Mouse (Mus musculus) hindbrain, embryonic 16.5 days (tissue): Measurements from ENCODE around the gene Clec4f. TPM values are rescaled to one million over a fixed set of nuclear protein-coding genes. Genes with fewer than 3 reads are reported as not detected.
A peak's percentile ranks its signal among the peaks of the same experiment; 100 is the strongest.

Experiments
- ATAC-seq: fragments of 200-750 bp; cut with Nextera tagmentation; 2 replicates; pipeline ENCODE4 v1.8.0; 2017; ENCODE audit warnings: moderate TSS enrichment, moderate library complexity
- H3K27ac ChIP-seq: fragments of 300-500 bp; sonication (generic); 2 replicates; pipeline ENCODE4 v1.5.1; 2014; ENCODE audit warnings: low read depth, mild to moderate bottlenecking, control low read depth, low read length, moderate library complexity
- H3K27me3 ChIP-seq: fragments of 300-500 bp; sonication (generic); replicated peaks from 2 replicates; pipeline ENCODE4 v1.6.1; 2014; ENCODE audit warnings: low read length; ENCODE audit not compliant: control insufficient read depth, insufficient read depth
- H3K36me3 ChIP-seq: fragments of 300-500 bp; sonication (generic); 2 replicates; pipeline ENCODE4 v1.6.1; 2014; ENCODE audit warnings: mild to moderate bottlenecking, low read length, moderate library complexity, mixed read lengths; ENCODE audit not compliant: control insufficient read depth, insufficient read depth
- H3K4me1 ChIP-seq: fragments of 300-500 bp; sonication (generic); 2 replicates; pipeline ENCODE4 v1.6.1; 2014; ENCODE audit warnings: low read depth, low read length; ENCODE audit not compliant: control insufficient read depth, insufficient read depth
- H3K4me2 ChIP-seq: fragments of 300-500 bp; sonication (generic); 2 replicates; pipeline ENCODE4 v1.6.1; 2014; ENCODE audit warnings: mild to moderate bottlenecking, low read length, control low read depth, moderate library complexity
- H3K4me3 ChIP-seq: fragments of 300-500 bp; sonication (generic); 2 replicates; pipeline ENCODE4 v1.5.1; 2014; ENCODE audit warnings: mild to moderate bottlenecking, low read length, control low read depth, moderate library complexity
- H3K9ac ChIP-seq: fragments of 300-500 bp; sonication (generic); 2 replicates; pipeline ENCODE4 v1.6.1; 2014; ENCODE audit warnings: low read depth, mild to moderate bottlenecking, control low read depth, low read length, moderate library complexity
- H3K9me3 ChIP-seq: fragments of 300-500 bp; sonication (generic); 2 replicates; pipeline ENCODE4 v1.6.1; 2014; ENCODE audit warnings: mild to moderate bottlenecking, low read length, moderate library complexity; ENCODE audit not compliant: control insufficient read depth
- WGBS: fragments of 180-500 bp; shearing (Covaris S2); extraction: QIAGEN DNeasy Blood & Tissue Kit; methylation state at CpG from one replicate; pipeline ENCODE4 v1.1.7; 2014; 5-methylcytosine and 5-hydroxymethylcytosine counted together
- polyA plus RNA-seq: library from polyadenylated mRNA; unstranded; fragments of >200 nt; fragmentation: Nextera tagmentation; extraction: Ambion mirVana; gene quantifications from 2 replicates; pipeline ENCODE4 v1.2.1, GENCODE M21; 2015

Gene Clec4f
- polyA plus RNA-seq, 1 experiment from 2014 or later: not detected

GRCm38 (mm10) chr6:83616512-83616911 is 39.5 kb downstream of the Clec4f start:
- 82% methylated on average over 5 of the region's 5 CpGs for WGBS
- no peaks in the 10 kb centered on the region for H3K36me3 ChIP-seq
- ATAC-seq: no peak

DNA sequence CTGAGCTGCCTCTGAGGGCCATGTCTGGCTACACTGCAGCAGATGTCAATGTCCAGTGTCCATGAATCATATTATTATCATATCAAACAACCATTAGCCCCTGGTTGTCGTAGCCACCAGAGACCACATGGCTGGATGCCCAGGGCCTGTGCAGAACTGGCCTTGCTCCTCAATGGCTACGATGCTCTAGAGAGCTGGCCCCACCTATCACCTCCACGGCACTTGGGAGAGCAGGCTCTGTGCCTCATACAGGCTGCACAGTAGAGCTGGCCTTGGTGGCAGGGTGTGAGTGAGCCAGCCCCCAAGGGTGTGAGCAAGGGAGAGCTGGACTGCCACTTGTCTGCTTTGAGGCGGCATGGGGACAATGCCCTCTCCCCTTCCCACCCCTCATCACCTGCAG is 41.5 kb downstream of the Clec4f start:
- WGBS: 79% methylated on average over 4 of the region's 4 CpGs
- no peak for ATAC-seq
- H3K9me3 ChIP-seq: no peaks in the 10 kb centered on the region

More at GRCm38 (mm10) chr6:83616512-83616911, 39.5 kb downstream of the Clec4f start:
- Histone ChIP-seq H3K9me3 (no peaks in the 10 kb centered on the region), H3K27me3 (no peaks in the 10 kb centered on the region), H3K9ac (no peak overlapping the region), H3K4me1 (no peaks in the 10 kb centered on the region), H3K4me3 (no peak overlapping the region), H3K4me2 (no peak overlapping the region), H3K27ac (no peak overlapping the region)

DNA sequence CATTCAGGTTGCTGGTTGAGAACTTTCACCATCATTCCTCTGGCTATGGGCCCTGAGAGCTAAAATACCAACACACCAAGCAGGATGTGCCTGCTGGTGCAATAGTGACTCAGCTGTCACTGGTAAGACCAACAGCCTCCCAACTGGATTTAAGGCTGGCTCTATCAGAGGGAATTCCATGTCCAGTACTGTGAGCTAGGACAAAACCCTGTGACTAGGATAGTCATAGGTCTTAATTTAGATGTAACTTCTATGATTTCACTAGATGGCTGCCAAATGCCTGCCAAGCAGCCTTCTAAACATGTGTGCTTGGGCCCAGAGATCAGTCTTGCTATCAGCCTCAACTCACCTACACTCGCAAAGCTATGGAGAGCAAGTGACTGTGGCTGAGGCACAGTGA is 43.0 kb downstream of the Clec4f start:
- Histone ChIP-seq H3K27me3 (no peaks in the 10 kb centered on the region), H3K36me3 (no peaks in the 10 kb centered on the region), H3K9me3 (no peaks in the 10 kb centered on the region), H3K4me2 (no peak overlapping the region), H3K4me3 (no peak overlapping the region), H3K9ac (no peak overlapping the region), H3K27ac (no peak overlapping the region), H3K4me1 (no peaks in the 10 kb centered on the region)
- 93% methylated on average over 1 of the region's 1 CpGs for WGBS
- no peak for ATAC-seq

More for the DNA sequence above, 41.5 kb downstream of the Clec4f start:
- no peak overlapping the region for H3K4me3 ChIP-seq
- no peaks in the 10 kb centered on the region for H3K36me3 ChIP-seq
- no peak overlapping the region for H3K27ac ChIP-seq
- no peak overlapping the region for H3K9ac ChIP-seq
- H3K27me3 ChIP-seq: no peaks in the 10 kb centered on the region
- no peak overlapping the region for H3K4me2 ChIP-seq
- no peaks in the 10 kb centered on the region for H3K4me1 ChIP-seq

- H3K4me2 ChIP-seq: peak overlapping the region; percentile 64; the same call in 1 of the 2 replicates
- no peak for ATAC-seq
- no peaks in the 10 kb centered on the region for H3K9me3 ChIP-seq
- H3K36me3 ChIP-seq: no peaks in the 10 kb centered on the region
- 84% methylated on average over 6 of the region's 6 CpGs for WGBS
- H3K27ac ChIP-seq: no peak overlapping the region
- H3K4me1 ChIP-seq: no peaks in the 10 kb centered on the region
- no peak overlapping the region for H3K9ac ChIP-seq
- no peaks in the 10 kb centered on the region for H3K27me3 ChIP-seq
- H3K4me3 ChIP-seq: no peak overlapping the region
Observed at GRCm38 (mm10) chr6:83599636-83600174, 56.3 kb downstream of the Clec4f start.

DNA sequence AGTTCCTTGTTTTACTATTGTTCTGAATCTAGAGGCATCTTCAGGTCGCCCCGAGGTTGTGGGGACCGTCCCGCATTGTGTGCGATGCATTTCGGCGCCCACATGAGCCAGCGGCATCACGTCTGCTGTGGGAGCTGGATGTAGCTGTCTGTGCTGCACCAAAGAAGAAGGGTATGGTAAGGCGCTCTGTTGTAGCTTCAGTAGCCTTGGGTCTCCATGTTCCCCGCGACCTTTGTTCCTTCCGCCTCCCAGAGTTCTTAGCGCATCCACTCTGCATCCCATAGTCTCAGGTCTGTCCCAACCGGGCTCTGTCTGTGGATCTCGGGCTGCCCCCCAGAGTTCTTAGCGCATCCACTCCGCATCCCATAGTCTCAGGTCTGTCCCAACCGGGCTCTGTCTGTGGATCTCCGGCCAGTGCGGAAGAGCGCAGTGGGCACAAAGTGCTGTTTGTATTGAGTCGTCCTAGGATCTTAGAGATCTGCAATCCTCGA is 56.9 kb downstream of the Clec4f start:
- 0 out of 2 replicates have a peak, but pooled peaks have one; percentile 20 for ATAC-seq
- Histone ChIP-seq H3K4me3 (peak overlapping the region; percentile 36), H3K4me1 (no peaks in the 10 kb centered on the region), H3K4me2 (peak overlapping the region; percentile 64), H3K9ac (peak overlapping the region; percentile 52; the same call in 1 of the 2 replicates), H3K27me3 (no peaks in the 10 kb centered on the region), H3K36me3 (no peaks in the 10 kb centered on the region), H3K27ac (no peak overlapping the region), H3K9me3 (no peaks in the 10 kb centered on the region)
- 32% methylated on average over 24 of the region's 24 CpGs for WGBS

GRCm38 (mm10) chr6:83598646-83599045 is 57.3 kb downstream of the Clec4f start:
- Histone ChIP-seq H3K27me3 (no peaks in the 10 kb centered on the region), H3K27ac (no peak overlapping the region), H3K9me3 (no peaks in the 10 kb centered on the region), H3K36me3 (no peaks in the 10 kb centered on the region), H3K4me1 (no peaks in the 10 kb centered on the region), H3K9ac (peak overlapping the region; percentile 52; the same call in 1 of the 2 replicates), H3K4me3 (peak overlapping the region; percentile 36), H3K4me2 (peak overlapping the region; percentile 64)
- no peak for ATAC-seq
- WGBS: 9% methylated on average over 9 of the region's 9 CpGs

DNA sequence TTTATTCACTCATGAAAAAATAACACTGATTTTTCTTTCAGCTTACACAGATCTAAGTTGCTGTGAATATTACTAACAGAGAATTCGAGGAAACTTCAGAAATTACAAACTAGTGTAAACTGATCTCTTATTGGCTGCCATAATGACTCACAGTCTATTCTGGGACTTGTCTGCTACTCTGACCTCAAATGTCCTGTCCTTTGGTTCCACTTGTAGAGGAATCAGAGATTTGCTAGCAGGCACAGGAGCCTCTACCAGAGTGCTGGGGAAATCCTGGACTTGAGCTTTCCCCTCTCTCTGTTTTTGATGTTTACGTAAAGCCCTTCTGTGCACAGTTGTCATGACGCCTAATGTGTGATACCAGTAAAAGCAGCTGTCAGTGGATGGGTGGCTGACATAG is 58.0 kb downstream of the Clec4f start:
- no peaks in the 10 kb centered on the region for H3K27me3 ChIP-seq
- H3K4me3 ChIP-seq: no peak overlapping the region
- no peak overlapping the region for H3K4me2 ChIP-seq
- no peaks in the 10 kb centered on the region for H3K9me3 ChIP-seq
- H3K27ac ChIP-seq: no peak overlapping the region
- no peaks in the 10 kb centered on the region for H3K36me3 ChIP-seq
- no peaks in the 10 kb centered on the region for H3K4me1 ChIP-seq
- 69% methylated on average over 3 of the region's 3 CpGs for WGBS
- ATAC-seq: no peak
- no peak overlapping the region for H3K9ac ChIP-seq

- Histone ChIP-seq H3K9ac (no peak overlapping the region), H3K9me3 (no peaks in the 10 kb centered on the region), H3K27me3 (no peaks in the 10 kb centered on the region), H3K4me1 (no peaks in the 10 kb centered on the region), H3K36me3 (no peaks in the 10 kb centered on the region), H3K27ac (no peak overlapping the region), H3K4me2 (no peak overlapping the region), H3K4me3 (no peak overlapping the region)
- no peak for ATAC-seq
- WGBS: 95% methylated on average over 2 of the region's 2 CpGs
Observed at GRCm38 (mm10) chr6:83595035-83595434, 61.0 kb downstream of the Clec4f start.
